Mouse (Mus musculus): ENCODE data around the gene Foxn3.

DNA sequence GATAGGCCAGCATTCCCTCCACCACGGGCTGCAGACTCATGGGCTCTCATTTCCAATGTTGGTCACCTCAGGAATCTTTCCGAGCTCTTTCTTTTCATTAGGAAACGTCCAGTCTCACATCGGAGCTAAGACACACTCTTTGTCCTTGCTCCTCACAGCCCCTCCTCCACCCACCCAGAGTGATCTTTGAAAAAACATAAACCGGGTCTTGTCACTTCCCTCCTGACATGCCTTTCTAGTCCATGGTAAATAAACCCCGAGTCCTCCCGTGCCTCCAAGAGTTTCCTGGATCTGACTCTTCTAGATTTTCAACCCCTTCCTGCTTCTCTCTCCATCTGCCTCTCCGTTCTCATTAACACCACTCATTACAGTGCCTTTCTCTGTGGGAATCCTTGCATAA is 38.0 kb upstream of the Foxn3 start:
- TF ChIP-seq POLR2A (IDR thresholded peaks at IDR 0.05; ENCODE audit: borderline replicate concordance, insufficient read depth, low read length) (no peak), CTCF (IDR thresholded peaks at IDR 0.05; ENCODE audit: borderline replicate concordance, insufficient read depth, low read depth, low read length) (no peak)

Data from cerebellum, adult 2 months (tissue).